ENCODE assay signal across 8 mouse cellular contexts in the genomic region with DNA sequence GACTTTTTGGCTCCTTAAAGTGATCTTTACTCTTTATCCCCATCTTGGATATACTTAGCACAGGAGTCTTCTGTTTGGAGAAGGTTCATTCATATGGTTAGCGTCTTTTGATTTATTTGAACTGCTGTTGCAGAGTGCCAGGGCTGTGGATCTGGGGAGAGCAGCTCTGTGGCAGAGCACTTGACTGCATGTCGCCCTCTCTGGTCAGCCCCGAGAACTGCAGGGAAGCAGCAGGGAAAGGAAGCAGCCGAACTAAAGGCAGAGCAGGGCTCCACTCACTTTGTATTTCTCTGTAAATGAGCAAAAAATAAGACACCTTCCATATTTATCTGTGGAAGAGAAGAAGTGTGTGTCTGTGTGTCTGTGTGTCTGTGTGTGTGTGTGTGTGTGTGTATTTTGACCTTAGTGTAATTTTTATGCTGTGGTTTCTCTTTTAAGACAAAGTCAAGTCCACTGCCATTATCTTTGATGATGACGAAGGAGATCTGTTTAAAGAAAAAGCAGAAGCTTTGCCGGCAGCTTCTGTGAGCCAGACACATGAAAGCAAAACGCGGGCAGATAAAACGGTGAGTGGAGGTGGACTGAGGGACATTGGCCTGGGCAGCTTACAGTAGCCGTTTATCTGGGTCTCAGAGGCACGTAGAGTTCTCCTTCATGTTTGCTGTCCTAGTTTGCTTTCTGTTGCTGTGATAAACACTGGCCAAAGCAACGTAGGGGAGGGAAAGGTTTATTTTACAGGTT. TPM values are rescaled to one million over a fixed set of nuclear protein-coding genes. Genes with fewer than 3 reads are reported as not detected.
DNase-seq lines count a peak whose midpoint lies in the region; ATAC-seq and TF ChIP-seq lines count a peak whose summit lies in the region.

No protein-coding gene starts in this region.

- TF ChIP-seq CTCF in lung, embryonic 14.5 days (IDR thresholded peaks at IDR 0.05; ENCODE audit: low read depth): peak; percentile 87

- H3K27me3 ChIP-seq in lung, embryonic 14.5 days (ENCODE audit: insufficient read depth, low read length): no peaks in the 10 kb centered on the region

- peaks cover 67% of the 10 kb centered on the region for H3K36me3 ChIP-seq in lung, embryonic 14.5 days (ENCODE audit: insufficient read depth)

- H3K4me1 ChIP-seq in lung, embryonic 14.5 days (ENCODE audit: insufficient read depth): no peaks in the 10 kb centered on the region

- no peak overlapping the region for H3K27ac ChIP-seq in lung, embryonic 14.5 days (ENCODE audit: low read depth)

- H3K9ac ChIP-seq in lung, embryonic 14.5 days: no peak overlapping the region

- no peaks in the 10 kb centered on the region for H3K9me3 ChIP-seq in lung, embryonic 14.5 days (ENCODE audit: low read depth, low read length)

- peak; percentile 44; the same call in 1 of the 2 replicates for ATAC-seq in lung, embryonic 14.5 days (ENCODE audit: insufficient read depth)

- intact Hi-C loops in gastrocnemius, postnatal 14 days (cut with DNase I; ENCODE audit: low total_unique reads): no loop called here

- no peak overlapping the region for H3K4me3 ChIP-seq in lung, embryonic 14.5 days (ENCODE audit: low read depth, low read length)

- no peak overlapping the region for H3K4me2 ChIP-seq in lung, embryonic 14.5 days

- DNase-seq in CD4-positive, CD25-positive, alpha-beta regulatory T cell, adult 2 months (ENCODE audit: low read depth, low spot score): peak; percentile 78
- DNase-seq in T-cell, adult 2 months (ENCODE audit: low spot score): peak; percentile 47
- DNase-seq in cerebellum, postnatal 25 days: peak; percentile 70 to 84
- DNase-seq in gastrocnemius, postnatal 14 days: peak; percentile 57
- peak; percentile 64 to 88 for DNase-seq in layer of hippocampus, adult 18-20 months (ENCODE audit: low spot score in 2 of 2)
- DNase-seq in lung, embryonic 14.5 days: peak; percentile 83
- peak; percentile 79 for DNase-seq in right cerebral cortex, adult 18-20 months
- DNase-seq in urinary bladder, postnatal 25 days (ENCODE audit: low spot score): peak; percentile 54

- WGBS in lung, embryonic 14.5 days: 57% methylated on average over 12 of the region's 12 CpGs

RNA-seq across cellular contexts. Expression of gene Washc2, which starts 21.1 kb away (rescaled TPM):
- total RNA-seq in gastrocnemius, postnatal 14 days (2021): 10 to 100 TPM; 22.2 to 22.4 TPM
- 100 to 1,000 TPM in 1 of 2 experiments, 10 to 100 TPM in 1; 99.2 to 110 TPM for total RNA-seq in layer of hippocampus, adult 18-20 months (2021)
- polyA plus RNA-seq in lung, embryonic 14.5 days (2014; fragmentation: Nextera tagmentation; extraction: Ambion mirVana): 41.4 and 42.4 TPM in 2 replicates

RNA-seq across cellular contexts. Expression of gene Zfand4, which starts 35.1 kb away (rescaled TPM):
- total RNA-seq in gastrocnemius, postnatal 14 days (2021): 1 to 10 TPM in 1 of 2 experiments, under 1 TPM in 1; 0.97 to 1.3 TPM
- total RNA-seq in layer of hippocampus, adult 18-20 months (2021): 1 to 10 TPM; 7.3 to 8.2 TPM
- 6.9 and 7.4 TPM in 2 replicates for polyA plus RNA-seq in lung, embryonic 14.5 days (2014; fragmentation: Nextera tagmentation; extraction: Ambion mirVana)

RNA-seq across cellular contexts. Expression of gene Tmcc1, which starts 35.7 kb away (rescaled TPM):
- 10 to 100 TPM; 26.8 to 37.0 TPM for total RNA-seq in gastrocnemius, postnatal 14 days (2021)
- total RNA-seq in layer of hippocampus, adult 18-20 months (2021): 10 to 100 TPM; 82.0 to 91.7 TPM
- polyA plus RNA-seq in lung, embryonic 14.5 days (2014; fragmentation: Nextera tagmentation; extraction: Ambion mirVana): 14.3 and 15.1 TPM in 2 replicates

Comparison
In these comparisons a context has a peak if more than half of its experiments do, and no peak if none do; other contexts are left out.
1. RNA of gene Washc2, which starts 21.1 kb away (total RNA-seq): 99.2 to 110 TPM in layer of hippocampus, adult 18-20 months; 22.2 to 22.4 TPM in gastrocnemius, postnatal 14 days; every median in the first group is over 4 times any median in the second.
2. Peak in every context shown above with its lines, with median percentiles within 50 percentile points of each other: DNase-seq.